Mouse (Mus musculus): ENCODE results near the gene Cacna2d2.

Gene Cacna2d2

GRCm38 (mm10) chr9:107399491-107399971 lies at the start of gene Cacna2d2:
Gene Cacna2d2 (plus strand): TSS chr9:107399612.
- peak in 1 of 2 experiments; percentile 28 for DNase-seq (ENCODE audit: low spot score in 2 of 2)

GRCm38 (mm10) chr9:107354826-107355225 lies 44.6 kb upstream of the Cacna2d2 start:
- no peak for DNase-seq (ENCODE audit: low spot score in 2 of 2)

- peak in 1 of 2 experiments; percentile 47 for DNase-seq (ENCODE audit: low spot score in 2 of 2)
These were observed 43.3 kb upstream of the Cacna2d2 start for GRCm38 (mm10) chr9:107355870-107356765.

GRCm38 (mm10) chr9:107357651-107358050 lies 41.8 kb upstream of the Cacna2d2 start:
- peak; percentile 64 to 81 for DNase-seq (ENCODE audit: low spot score in 2 of 2)

GRCm38 (mm10) chr9:107360989-107361388 lies 38.4 kb upstream of the Cacna2d2 start:
- no peak for DNase-seq (ENCODE audit: low spot score in 2 of 2)

- DNase-seq (ENCODE audit: low spot score in 2 of 2) = peak in 1 of 2 experiments; percentile 36
These were observed 32.8 kb upstream of the Cacna2d2 start for GRCm38 (mm10) chr9:107366644-107367043.

- no peak for DNase-seq (ENCODE audit: low spot score in 2 of 2)
These were observed 31.1 kb upstream of the Cacna2d2 start for GRCm38 (mm10) chr9:107368302-107368701.

GRCm38 (mm10) chr9:107369270-107370105 lies 29.9 kb upstream of the Cacna2d2 start:
- no peak for DNase-seq (ENCODE audit: low spot score in 2 of 2)

GRCm38 (mm10) chr9:107370106-107370463 lies 29.3 kb upstream of the Cacna2d2 start:
- no peak for DNase-seq (ENCODE audit: low spot score in 2 of 2)

GRCm38 (mm10) chr9:107372441-107372840 lies 27.0 kb upstream of the Cacna2d2 start:
- DNase-seq (ENCODE audit: low spot score in 2 of 2) = no peak

GRCm38 (mm10) chr9:107374623-107375022 lies 24.8 kb upstream of the Cacna2d2 start:
- DNase-seq (ENCODE audit: low spot score in 2 of 2) = no peak

GRCm38 (mm10) chr9:107375451-107375850 lies 24.0 kb upstream of the Cacna2d2 start:
- DNase-seq (ENCODE audit: low spot score in 2 of 2) = no peak

GRCm38 (mm10) chr9:107377961-107378512 lies 21.4 kb upstream of the Cacna2d2 start:
- no peak for DNase-seq (ENCODE audit: low spot score in 2 of 2)

- DNase-seq (ENCODE audit: low spot score in 2 of 2) = no peak
These were observed 17.7 kb upstream of the Cacna2d2 start for GRCm38 (mm10) chr9:107381723-107382122.

- no peak for DNase-seq (ENCODE audit: low spot score in 2 of 2)
These were observed 15.0 kb upstream of the Cacna2d2 start for GRCm38 (mm10) chr9:107384396-107384795.

GRCm38 (mm10) chr9:107386722-107387121 lies 12.7 kb upstream of the Cacna2d2 start:
- DNase-seq (ENCODE audit: low spot score in 2 of 2) = no peak

GRCm38 (mm10) chr9:107387708-107388107 lies 11.7 kb upstream of the Cacna2d2 start:
- no peak for DNase-seq (ENCODE audit: low spot score in 2 of 2)

- DNase-seq (ENCODE audit: low spot score in 2 of 2) = no peak
These were observed 11.1 kb upstream of the Cacna2d2 start for GRCm38 (mm10) chr9:107388263-107388662.

GRCm38 (mm10) chr9:107396397-107396796 lies 3.0 kb upstream of the Cacna2d2 start:
- DNase-seq (ENCODE audit: low spot score in 2 of 2) = no peak

- no peak for DNase-seq (ENCODE audit: low spot score in 2 of 2)
These were observed 444 bp upstream of the Cacna2d2 start for GRCm38 (mm10) chr9:107398968-107399367.

GRCm38 (mm10) chr9:107400060-107400511 lies 674 bp downstream of the Cacna2d2 start:
- DNase-seq (ENCODE audit: low spot score in 2 of 2) = no peak

Measured in frontal cortex, postnatal 14 days (tissue).